ENCODE assay signal across 17 mouse cellular contexts in genomic region chr2:22977387-22977973, GRCm38 (mm10).
A peak's percentile ranks its signal among the peaks of the same experiment; 100 is the strongest.
DNase-seq lines count a peak whose midpoint lies in the region; ATAC-seq and TF ChIP-seq lines count a peak whose summit lies in the region.
"Had no signal": no experiment of that assay in that cellular context is flagged by ENCODE, and none has a peak within 500 bp of the region (broad histone marks: within the 10 kb centered on the region; RNA-seq: fewer than 3 reads in every experiment).

No protein-coding gene starts in this region.

- TF ChIP-seq CTCF in lung, postnatal 0 days (IDR thresholded peaks at IDR 0.05) = no peak

- ATAC-seq in cerebellum, adult (ENCODE audit: insufficient number of reproducible peaks, low FRiP score, low TSS enrichment) = peak; percentile 86
- ATAC-seq in granulocyte monocyte progenitor cell, adult 5-6 weeks (replicated peaks; ENCODE audit: poor library complexity, severe bottlenecking) = peak; percentile 56
- no peak for ATAC-seq in kidney, embryonic 15.5 days (replicated peaks; ENCODE audit: low FRiP score)
- ATAC-seq in lung, postnatal 0 days = no peak

- no peak for TF ChIP-seq EP300 in lung, postnatal 0 days (IDR thresholded peaks at IDR 0.05)

- no peaks in the 10 kb centered on the region for H3K36me3 ChIP-seq in kidney, embryonic 15.5 days
- H3K36me3 ChIP-seq in lung, postnatal 0 days (ENCODE audit: insufficient read depth, low read length) = no peaks in the 10 kb centered on the region; the same call in 1 of the 2 replicates
- H3K36me3 ChIP-seq: embryonic facial prominence, embryonic 12.5 days; forebrain, embryonic 12.5 days; heart, embryonic 10.5 days; limb, embryonic 12.5 days had no signal

- H3K4me3 ChIP-seq in kidney, embryonic 15.5 days (replicated peaks) = no peak overlapping the region
- no peak overlapping the region for H3K4me3 ChIP-seq in lung, postnatal 0 days (ENCODE audit: low read depth, low read length)
- H3K4me3 ChIP-seq: embryonic facial prominence, embryonic 12.5 days; forebrain, embryonic 12.5 days; heart, embryonic 10.5 days; left cerebral cortex, adult 2 months; limb, embryonic 12.5 days had no signal

- H3K27me3 ChIP-seq in kidney, embryonic 15.5 days = no peaks in the 10 kb centered on the region
- H3K27me3 ChIP-seq in lung, postnatal 0 days (replicated peaks; ENCODE audit: insufficient read depth, low read length) = no peaks in the 10 kb centered on the region
- H3K27me3 ChIP-seq: embryonic facial prominence, embryonic 12.5 days; forebrain, embryonic 12.5 days; limb, embryonic 12.5 days had no signal

- 63% methylated on average over 3 of the region's 3 CpGs for WGBS in kidney, embryonic 15.5 days
- 75% methylated on average over 3 of the region's 3 CpGs for WGBS in lung, postnatal 0 days

- H3K27ac ChIP-seq in kidney, embryonic 15.5 days = no peak overlapping the region
- H3K27ac ChIP-seq in lung, postnatal 0 days (ENCODE audit: low read length) = no peak overlapping the region
- H3K27ac ChIP-seq: embryonic facial prominence, embryonic 12.5 days; forebrain, embryonic 12.5 days; heart, embryonic 10.5 days; left cerebral cortex, adult 2 months; limb, embryonic 12.5 days had no signal

- H3K9me3 ChIP-seq in kidney, embryonic 15.5 days (replicated peaks) = no peaks in the 10 kb centered on the region
- H3K9me3 ChIP-seq in lung, postnatal 0 days (ENCODE audit: low read length) = no peaks in the 10 kb centered on the region
- H3K9me3 ChIP-seq: embryonic facial prominence, embryonic 12.5 days; forebrain, embryonic 12.5 days; heart, embryonic 10.5 days; limb, embryonic 12.5 days had no signal

- H3K4me2 ChIP-seq in kidney, embryonic 15.5 days = no peak overlapping the region
- no peak overlapping the region for H3K4me2 ChIP-seq in lung, postnatal 0 days (replicated peaks; ENCODE audit: low read depth, low read length)
- H3K4me2 ChIP-seq: embryonic facial prominence, embryonic 12.5 days; forebrain, embryonic 12.5 days; limb, embryonic 12.5 days had no signal

- H3K9ac ChIP-seq in kidney, embryonic 15.5 days = no peak overlapping the region
- no peak overlapping the region for H3K9ac ChIP-seq in lung, postnatal 0 days (replicated peaks; ENCODE audit: low read depth)
- H3K9ac ChIP-seq: embryonic facial prominence, embryonic 12.5 days; forebrain, embryonic 12.5 days; limb, embryonic 12.5 days had no signal

- no peak for DNase-seq in cerebellum, postnatal 4 days (ENCODE audit: low spot score in 2 of 2)
- DNase-seq in 416B (ENCODE audit: low read depth) = peak; percentile 67
- DNase-seq in cerebellum, adult 9-10 months = peak; percentile 83
- no peak for DNase-seq in heart, adult 9 months (ENCODE audit: low spot score in 2 of 2)
- no peak for DNase-seq in lung, postnatal 0 days (ENCODE audit: low spot score)
- DNase-seq: kidney, adult 18-20 months; lung, postnatal 4 days; right cerebral cortex, postnatal 14 days; thymus, adult 18-20 months had no signal

- no peaks in the 10 kb centered on the region for H3K4me1 ChIP-seq in kidney, embryonic 15.5 days
- no peaks in the 10 kb centered on the region for H3K4me1 ChIP-seq in lung, postnatal 0 days (ENCODE audit: insufficient read depth, low read depth, low read length)
- H3K4me1 ChIP-seq: embryonic facial prominence, embryonic 12.5 days; forebrain, embryonic 12.5 days; heart, embryonic 10.5 days had no signal

Comparison
In these comparisons a context has a peak if more than half of its experiments do, and no peak if none do; other contexts are left out.
1. DNase-seq: peak in 416B (single experiment) and cerebellum, adult 9-10 months (single experiment); none in cerebellum, postnatal 4 days (0 of 2), heart, adult 9 months (0 of 2) and lung, postnatal 0 days (single experiment).
2. ATAC-seq: peak in cerebellum, adult (single experiment) and granulocyte monocyte progenitor cell, adult 5-6 weeks (single experiment); none in kidney, embryonic 15.5 days (single experiment) and lung, postnatal 0 days (single experiment).